In the genomic region with DNA sequence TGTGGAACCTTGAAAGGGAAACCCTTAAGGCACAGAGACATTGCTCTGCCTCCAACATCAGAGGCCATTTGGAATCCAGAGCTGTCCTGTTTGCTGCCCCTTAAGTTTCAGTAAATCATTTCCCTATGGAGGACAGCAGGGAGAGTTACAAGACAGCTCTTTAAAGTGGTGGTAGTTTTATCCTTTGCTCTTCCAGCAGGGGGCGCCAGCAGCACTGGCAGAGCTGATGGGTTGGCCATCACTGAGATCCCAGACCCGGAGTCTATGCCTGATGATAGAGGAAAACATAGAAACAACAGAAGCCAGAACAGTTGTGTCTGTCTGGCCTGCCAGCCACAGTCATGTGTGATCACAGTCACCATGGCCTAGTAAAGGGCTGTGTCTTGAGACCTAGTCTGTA, we compare ENCODE assay signal across 9 mouse cellular contexts. TPM values are rescaled to one million over a fixed set of nuclear protein-coding genes. Genes with fewer than 3 reads are reported as not detected.
A peak's percentile ranks its signal among the peaks of the same experiment; 100 is the strongest.
DNase-seq lines count a peak whose midpoint lies in the region; ATAC-seq and TF ChIP-seq lines count a peak whose summit lies in the region.
"Not testable (repeated sequence)": the region's sequence is repeated elsewhere in the genome, so short reads cannot be mapped to it uniquely, and the experiment has no call there.
"Had no signal": no experiment of that assay in that cellular context is flagged by ENCODE, and none has a peak within 500 bp of the region (broad histone marks: within the 10 kb centered on the region; RNA-seq: fewer than 3 reads in every experiment).

No protein-coding gene starts in this region.

- peak; percentile 65; the same call in 1 of the 2 replicates for ATAC-seq in G1E (ENCODE audit: extremely low read depth, insufficient number of reproducible peaks, low FRiP score, poor library complexity, severe bottlenecking)
- ATAC-seq in common myeloid progenitor, adult 5-6 weeks (replicated peaks; ENCODE audit: low read depth, poor library complexity, severe bottlenecking), result peak; percentile 77
- ATAC-seq in heart, embryonic 12.5 days (ENCODE audit: insufficient number of reproducible peaks, low FRiP score), result peak; percentile 42; the same call in 1 of the 2 replicates
- ATAC-seq in liver, postnatal 0 days, result not testable (repeated sequence)
- peak; percentile 78 for ATAC-seq in megakaryocyte-erythroid progenitor cell, adult 5-6 weeks (replicated peaks; ENCODE audit: low FRiP score, low TSS enrichment, poor library complexity, severe bottlenecking)
- ATAC-seq in stomach, postnatal 0 days (ENCODE audit: low FRiP score, low TSS enrichment), result peak; percentile 41; the same call in 1 of the 2 replicates

- not testable (repeated sequence) for H3K4me2 ChIP-seq in heart, embryonic 12.5 days; liver, postnatal 0 days (ENCODE audit: low read depth, low read length); stomach, postnatal 0 days (replicated peaks; ENCODE audit: low read depth)

- TF ChIP-seq CTCF in G1E (IDR thresholded peaks at IDR 0.05; ENCODE audit: low read depth, low read length), result not testable (repeated sequence)
- peak; percentile 26; the same call in 1 of the 2 replicates for TF ChIP-seq CTCF in kidney, adult 2 months (conservative IDR thresholded peaks at IDR 0.05; ENCODE audit: insufficient read depth, insufficient read length, low read depth, low read length)
- peak; percentile 24; the same call in 1 of the 2 replicates for TF ChIP-seq CTCF in liver, adult 2 months (IDR thresholded peaks at IDR 0.05; ENCODE audit: low read depth, low read length)
- peak; percentile 34 for TF ChIP-seq CTCF in liver, postnatal 0 days (IDR thresholded peaks at IDR 0.05; ENCODE audit: low read depth)
- TF ChIP-seq CTCF in stomach, postnatal 0 days (IDR thresholded peaks at IDR 0.05; ENCODE audit: low read depth), result peak; percentile 44

- not testable (repeated sequence) for TF ChIP-seq POLR2A in kidney, adult 2 months (IDR thresholded peaks at IDR 0.05; ENCODE audit: low read depth, low read length); liver, adult 2 months (IDR thresholded peaks at IDR 0.05; ENCODE audit: extremely low read depth, insufficient read depth, low read length)

- not testable (repeated sequence) for H3K9ac ChIP-seq in heart, embryonic 12.5 days; liver, adult 2 months (ENCODE audit: low read depth, low read length); liver, postnatal 0 days (replicated peaks); stomach, postnatal 0 days (ENCODE audit: low read length)

- H3K36me3 ChIP-seq in G1E (replicated peaks); heart, embryonic 12.5 days; kidney, adult 2 months (ENCODE audit: control insufficient read depth, insufficient read depth, low read length); liver, adult 2 months (ENCODE audit: control insufficient read depth, insufficient read depth, low read length); liver, postnatal 0 days (replicated peaks; ENCODE audit: insufficient read depth, low read length); stomach, postnatal 0 days (ENCODE audit: control insufficient read depth, insufficient read depth, low read length): not testable (repeated sequence)

- not testable (repeated sequence) for H3K79me2 ChIP-seq in liver, adult 2 months (ENCODE audit: control insufficient read depth, insufficient read depth, low read length)

- H3K27me3 ChIP-seq in G1E (ENCODE audit: insufficient read depth, low read length), result peaks cover 24% of the 10 kb centered on the region
- not testable (repeated sequence) for H3K27me3 ChIP-seq in heart, embryonic 12.5 days (replicated peaks); kidney, adult 2 months (replicated peaks; ENCODE audit: control insufficient read depth, insufficient read depth, low read length); liver, adult 2 months (ENCODE audit: control insufficient read depth, insufficient read depth, low read length); liver, postnatal 0 days (ENCODE audit: insufficient read depth, low read length); stomach, postnatal 0 days (ENCODE audit: control insufficient read depth, insufficient read depth, low read length)

- WGBS in heart, embryonic 12.5 days, result 26% methylated on average over 2 of the region's 2 CpGs
- 12% methylated on average over 2 of the region's 2 CpGs for WGBS in kidney, adult 2 months
- whole genome bisulfite sequencing in liver, adult 2 months, result 6% methylated on average over 2 of the region's 2 CpGs
- 46% methylated on average over 1 of the region's 2 CpGs for WGBS in liver, postnatal 0 days (ENCODE audit: insufficient replicate concordance)
- WGBS in stomach, postnatal 0 days, result 67% methylated on average over 1 of the region's 2 CpGs

- DNase-seq in G1E (ENCODE audit: low spot score); kidney, adult 2 months; liver, adult 2 months (ENCODE audit: extremely low read depth, low read depth, low spot score); liver, postnatal 0 days; stomach, postnatal 0 days (ENCODE audit: low spot score): not testable (repeated sequence)

- TF ChIP-seq EP300 in liver, postnatal 0 days (IDR thresholded peaks at IDR 0.05; ENCODE audit: low read depth); stomach, postnatal 0 days (optimal IDR thresholded peaks at IDR 0.05): not testable (repeated sequence)

- not testable (repeated sequence) for H3K27ac ChIP-seq in heart, embryonic 12.5 days (ENCODE audit: poor library complexity, severe bottlenecking); kidney, adult 2 months (ENCODE audit: insufficient read depth, low read depth, low read length); liver, adult 2 months (replicated peaks; ENCODE audit: insufficient read depth, low read depth, low read length); liver, postnatal 0 days (ENCODE audit: low read depth); stomach, postnatal 0 days (replicated peaks)

- peaks cover 23% of the 10 kb centered on the region for H3K4me1 ChIP-seq in G1E (ENCODE audit: insufficient read depth, low read depth, low read length)
- not testable (repeated sequence) for H3K4me1 ChIP-seq in heart, embryonic 12.5 days (replicated peaks); kidney, adult 2 months (ENCODE audit: control insufficient read depth, insufficient read depth, low read length); liver, adult 2 months (ENCODE audit: control insufficient read depth, insufficient read depth, low read length); liver, postnatal 0 days (ENCODE audit: insufficient read depth); stomach, postnatal 0 days (replicated peaks; ENCODE audit: control insufficient read depth, insufficient read depth)

- not testable (repeated sequence) for H3K4me3 ChIP-seq in G1E (ENCODE audit: low read depth, low read length); heart, embryonic 12.5 days; kidney, adult 2 months (ENCODE audit: insufficient read depth, low read depth, low read length); liver, adult 2 months (ENCODE audit: insufficient read depth, low read depth, low read length); liver, postnatal 0 days (ENCODE audit: low read depth, low read length); stomach, postnatal 0 days (ENCODE audit: low read depth, low read length)

- H3K9me3 ChIP-seq in G1E (replicated peaks); heart, embryonic 12.5 days (replicated peaks); liver, postnatal 0 days (ENCODE audit: low read length); stomach, postnatal 0 days (ENCODE audit: control insufficient read depth, low read length): not testable (repeated sequence)

RNA-seq across cellular contexts. Expression of gene Gsta3, which starts 35.8 kb away (rescaled TPM):
- 1.2 TPM in 1 of 2 replicates, not detected in the other for total RNA-seq in G1E (2014; fragmentation: Nextera tagmentation)
- 0.17 and 0.27 TPM in 2 replicates for total RNA-seq in G1E (2017)
- not detected in 2 replicates for polyA plus RNA-seq in G1E (2012)
- total RNA-seq in common myeloid progenitor, adult 5-6 weeks (2017), result 1.0 TPM in 1 of 2 replicates, not detected in the other
- 0.36 and 0.64 TPM in 2 replicates for polyA plus RNA-seq in heart, embryonic 12.5 days (2016; fragmentation: Nextera tagmentation; extraction: Ambion mirVana)
- polyA plus RNA-seq in kidney, adult 2 months (2012; rRNA removed), result 86.0 and 109 TPM in 2 replicates
- total RNA-seq in liver, adult 2 months (2014; rRNA removed), result 1,830 and 2,301 TPM in 2 replicates
- polyA plus RNA-seq in liver, adult 2 months (2012; rRNA removed), result 586 and 693 TPM in 2 replicates
- polyA plus RNA-seq in liver, postnatal 0 days (2015; fragmentation: Nextera tagmentation; extraction: Ambion mirVana), result 143 and 187 TPM in 2 replicates
- total RNA-seq in megakaryocyte-erythroid progenitor cell, adult 5-6 weeks (2014; fragmentation: Nextera tagmentation), result not detected in 2 replicates
- total RNA-seq in megakaryocyte-erythroid progenitor cell, adult 5-6 weeks (2017), result not detected in 2 replicates
- 71.7 and 77.2 TPM in 2 replicates for polyA plus RNA-seq in stomach, postnatal 0 days (2015; fragmentation: Nextera tagmentation; extraction: Ambion mirVana)
- total RNA-seq: forebrain, postnatal 0 days had no signal

RNA-seq across cellular contexts. Expression of gene Tmem14a, which starts 57.8 kb away (rescaled TPM):
- total RNA-seq in G1E (2014; fragmentation: Nextera tagmentation) (1.7 and 3.5 TPM in 2 replicates), G1E (2017) (4.0 and 4.9 TPM in 2 replicates)
- 0.30 and 0.50 TPM in 2 replicates for polyA plus RNA-seq in G1E (2012)
- 4.3 and 13.6 TPM in 2 replicates for total RNA-seq in common myeloid progenitor, adult 5-6 weeks (2017)
- polyA plus RNA-seq in heart, embryonic 12.5 days (2016; fragmentation: Nextera tagmentation; extraction: Ambion mirVana), result 10.3 and 12.0 TPM in 2 replicates
- polyA plus RNA-seq in kidney, adult 2 months (2012; rRNA removed), result 6.7 and 8.8 TPM in 2 replicates
- 6.2 and 8.1 TPM in 2 replicates for total RNA-seq in liver, adult 2 months (2014; rRNA removed)
- 3.0 and 3.8 TPM in 2 replicates for polyA plus RNA-seq in liver, adult 2 months (2012; rRNA removed)
- 1.7 and 1.9 TPM in 2 replicates for polyA plus RNA-seq in liver, postnatal 0 days (2015; fragmentation: Nextera tagmentation; extraction: Ambion mirVana)
- total RNA-seq in megakaryocyte-erythroid progenitor cell, adult 5-6 weeks (2014; fragmentation: Nextera tagmentation), result 2.4 and 3.4 TPM in 2 replicates
- total RNA-seq in megakaryocyte-erythroid progenitor cell, adult 5-6 weeks (2017), result 0.65 and 0.85 TPM in 2 replicates
- 9.9 and 10.9 TPM in 2 replicates for polyA plus RNA-seq in stomach, postnatal 0 days (2015; fragmentation: Nextera tagmentation; extraction: Ambion mirVana)

Comparison
In these comparisons a context has a peak if more than half of its experiments do, and no peak if none do; other contexts are left out.
1. RNA of gene Gsta3, which starts 35.8 kb away (polyA plus RNA-seq): 586 to 693 TPM in liver, adult 2 months, 143 to 187 TPM in liver, postnatal 0 days, 86.0 to 109 TPM in kidney, adult 2 months and 71.7 to 77.2 TPM in stomach, postnatal 0 days; 0.36 to 0.64 TPM in heart, embryonic 12.5 days and not detected in G1E; every median in the first group is over 10 times any median in the second.